Mouse (Mus musculus) forebrain, embryonic 12.5 days (tissue): ENCODE measurements at regions not wholly inside any gene's neighbourhood (a gene's known extent, or its start where the extent isn't known, plus 50 kb on each side); places are given as distances from the start of the nearest gene placed in this dataset.
"Not testable (repeated sequence)": the region's sequence is repeated elsewhere in the genome, so short reads cannot be mapped to it uniquely, and the experiment has no call there.

Source experiments
- ATAC-seq: fragments of 200-750 bp; cut with Nextera tagmentation; 2 replicates; pipeline ENCODE4 v1.8.0; 2017; ENCODE audit warnings: moderate TSS enrichment; ENCODE audit not compliant: low FRiP score
- H3K27ac ChIP-seq: fragments of 300-500 bp; sonication (generic); 2 replicates; pipeline ENCODE4 v1.5.1; 2016; ENCODE audit warnings: mild to moderate bottlenecking
- H3K27me3 ChIP-seq: fragments of 300-500 bp; sonication (generic); 2 replicates; pipeline ENCODE4 v1.6.1; 2016; ENCODE audit warnings: mild to moderate bottlenecking
- H3K36me3 ChIP-seq: fragments of 300-500 bp; sonication (generic); replicated peaks from 2 replicates; pipeline ENCODE4 v1.6.1; 2016; ENCODE audit warnings: mild to moderate bottlenecking
- H3K4me1 ChIP-seq: fragments of 300-500 bp; sonication (generic); 2 replicates; pipeline ENCODE4 v1.6.1; 2016
- H3K4me2 ChIP-seq: fragments of 300-500 bp; sonication (generic); 2 replicates; pipeline ENCODE4 v1.6.1; 2016; ENCODE audit warnings: mild to moderate bottlenecking, moderate library complexity
- H3K4me3 ChIP-seq: fragments of 300-500 bp; sonication (generic); replicated peaks from 2 replicates; pipeline ENCODE4 v1.5.1; 2016; ENCODE audit warnings: mild to moderate bottlenecking
- H3K9ac ChIP-seq: fragments of 300-500 bp; sonication (generic); 2 replicates; pipeline ENCODE4 v1.6.1; 2016; ENCODE audit warnings: mild to moderate bottlenecking
- H3K9me3 ChIP-seq: fragments of 300-500 bp; sonication (generic); 2 replicates; pipeline ENCODE4 v1.6.1; 2016
- WGBS: fragments of 180-500 bp; shearing (Covaris S2); methylation state at CpG from one replicate; pipeline ENCODE4 v1.1.7; 2016; 5-methylcytosine and 5-hydroxymethylcytosine counted together

DNA sequence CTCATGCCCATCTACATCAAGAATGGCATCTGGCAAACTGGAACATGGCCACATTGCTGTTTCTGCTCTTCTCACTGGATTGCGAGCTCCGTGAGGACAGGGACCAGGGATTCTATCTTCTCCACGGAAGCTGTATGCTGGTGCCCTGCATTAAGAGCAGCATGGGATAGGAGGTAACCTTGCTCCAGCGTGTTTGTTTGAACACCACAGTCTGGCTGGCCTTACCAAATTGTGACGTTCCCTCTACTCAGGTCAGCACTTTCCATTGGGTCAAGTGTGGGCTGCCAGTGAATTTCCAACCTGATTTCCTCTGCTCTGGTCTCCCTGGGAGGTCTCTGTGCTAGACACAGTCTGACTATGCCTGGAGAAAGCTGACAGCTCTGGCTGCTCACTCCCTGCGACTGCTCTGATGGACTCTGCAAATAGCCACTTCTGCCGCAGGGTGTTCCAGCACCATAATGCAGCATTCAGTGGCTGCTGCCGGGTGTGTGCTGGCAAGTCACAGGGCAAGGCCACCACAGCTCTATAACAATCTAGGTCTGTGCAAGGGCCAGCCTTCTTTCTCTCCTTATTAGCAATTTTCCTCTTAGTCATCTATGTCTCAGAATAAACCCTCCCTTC lies 175.6 kb downstream of the Opa1 start:
- no peak overlapping the region for H3K27ac ChIP-seq
- H3K4me2 ChIP-seq, result no peak overlapping the region
- no peak overlapping the region for H3K4me3 ChIP-seq
- no peak for ATAC-seq
- 0 out of 2 replicates have a peak, but pooled peaks cover 2% of the 10 kb centered on the region for H3K4me1 ChIP-seq
- H3K9ac ChIP-seq, result no peak overlapping the region
- no peaks in the 10 kb centered on the region for H3K36me3 ChIP-seq
- H3K27me3 ChIP-seq, result peaks cover 23% of the 10 kb centered on the region
- H3K9me3 ChIP-seq, result no peaks in the 10 kb centered on the region
- WGBS, result 65% methylated on average over 8 of the region's 8 CpGs

DNA sequence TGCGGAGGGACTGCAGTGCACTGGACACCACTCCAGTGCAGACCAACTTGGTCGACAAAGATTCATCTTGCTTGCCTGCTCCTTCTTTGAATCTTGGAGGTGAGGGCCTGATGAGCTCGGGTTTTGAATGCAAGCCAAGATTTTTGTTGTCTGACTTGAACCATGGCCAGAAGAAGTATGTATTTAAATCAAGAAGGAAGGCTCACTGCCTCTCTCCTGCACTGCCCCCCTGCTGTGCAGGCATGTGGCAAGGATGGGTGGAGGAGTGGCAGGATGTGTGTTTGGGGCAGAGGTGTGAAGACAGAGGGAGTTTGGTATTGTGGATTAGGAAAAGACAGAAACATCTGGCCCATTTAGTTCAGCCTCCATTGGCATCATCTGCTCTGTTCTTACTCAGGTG lies 179.1 kb downstream of the Opa1 start:
- H3K9me3 ChIP-seq, result no peaks in the 10 kb centered on the region
- H3K4me3 ChIP-seq, result no peak overlapping the region
- no peak for ATAC-seq
- no peak overlapping the region for H3K27ac ChIP-seq
- no peak overlapping the region for H3K9ac ChIP-seq
- no peaks in the 10 kb centered on the region for H3K36me3 ChIP-seq
- H3K4me1 ChIP-seq, result peaks cover 8% of the 10 kb centered on the region; the same call in 1 of the 2 replicates
- 77% methylated on average over 3 of the region's 3 CpGs for WGBS
- no peak overlapping the region for H3K4me2 ChIP-seq
- H3K27me3 ChIP-seq, result peaks cover 49% of the 10 kb centered on the region

- peaks cover 43% of the 10 kb centered on the region for H3K27me3 ChIP-seq
- no peak for ATAC-seq
- 70% methylated on average over 3 of the region's 3 CpGs for WGBS
These were observed 180.3 kb downstream of the Opa1 start for GRCm38 (mm10) chr16:29759416-29759815.

DNA sequence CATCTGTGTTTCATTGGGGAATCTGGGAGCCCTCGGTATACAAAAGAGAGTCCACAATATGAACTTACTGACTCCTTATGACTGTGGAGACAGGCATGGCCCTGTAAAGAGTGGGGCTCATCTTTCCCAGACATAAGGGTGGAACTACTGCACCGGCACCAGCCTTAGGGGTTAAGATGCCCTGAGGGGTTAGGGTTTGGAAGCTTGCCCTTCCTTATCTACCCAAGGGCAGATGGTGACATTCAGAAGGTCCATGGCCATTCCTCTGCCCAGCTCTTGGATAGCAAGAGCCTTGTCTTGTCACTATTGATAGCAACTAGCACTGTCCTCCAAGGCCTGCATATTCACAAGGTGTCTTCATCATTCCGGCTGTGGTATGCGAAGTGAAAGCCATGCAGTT lies 181.5 kb downstream of the Opa1 start:
- no peak for ATAC-seq
- Histone ChIP-seq H3K9ac (no peak overlapping the region), H3K4me1 (peaks cover 8% of the 10 kb centered on the region; the same call in 1 of the 2 replicates), H3K4me3 (no peak overlapping the region), H3K27me3 (peaks cover 39% of the 10 kb centered on the region), H3K36me3 (no peaks in the 10 kb centered on the region), H3K27ac (no peak overlapping the region), H3K4me2 (no peak overlapping the region), H3K9me3 (peaks cover 5% of the 10 kb centered on the region; the same call in 1 of the 2 replicates)
- WGBS, result 90% methylated on average over 4 of the region's 4 CpGs

More at GRCm38 (mm10) chr16:29759416-29759815, 180.3 kb downstream of the Opa1 start:
- Histone ChIP-seq H3K4me1 (peaks cover 8% of the 10 kb centered on the region; the same call in 1 of the 2 replicates), H3K4me2 (no peak overlapping the region), H3K4me3 (no peak overlapping the region), H3K9me3 (no peaks in the 10 kb centered on the region), H3K27ac (no peak overlapping the region), H3K9ac (no peak overlapping the region), H3K36me3 (no peaks in the 10 kb centered on the region)

GRCm38 (mm10) chr16:29761779-29762277 lies 182.7 kb downstream of the Opa1 start:
- Histone ChIP-seq H3K9ac (no peak overlapping the region), H3K4me2 (no peak overlapping the region), H3K4me1 (peaks cover 8% of the 10 kb centered on the region; the same call in 1 of the 2 replicates), H3K27me3 (peaks cover 39% of the 10 kb centered on the region), H3K36me3 (no peaks in the 10 kb centered on the region), H3K27ac (0 out of 2 replicates have a peak overlapping the region, but pooled peaks have one; percentile 9), H3K4me3 (no peak overlapping the region), H3K9me3 (peaks cover 5% of the 10 kb centered on the region; the same call in 1 of the 2 replicates)
- ATAC-seq, result no peak
- 48% methylated on average over 6 of the region's 6 CpGs for WGBS

- Histone ChIP-seq H3K9ac (no peak overlapping the region), H3K4me1 (peaks cover 8% of the 10 kb centered on the region; the same call in 1 of the 2 replicates), H3K4me2 (no peak overlapping the region), H3K4me3 (no peak overlapping the region), H3K27ac (no peak overlapping the region), H3K9me3 (peaks cover 5% of the 10 kb centered on the region; the same call in 1 of the 2 replicates), H3K36me3 (no peaks in the 10 kb centered on the region), H3K27me3 (peaks cover 29% of the 10 kb centered on the region)
- ATAC-seq, result no peak
- WGBS, result 93% methylated on average over 1 of the region's 1 CpGs
These were observed 185.2 kb downstream of the Opa1 start for GRCm38 (mm10) chr16:29764376-29764775.

DNA sequence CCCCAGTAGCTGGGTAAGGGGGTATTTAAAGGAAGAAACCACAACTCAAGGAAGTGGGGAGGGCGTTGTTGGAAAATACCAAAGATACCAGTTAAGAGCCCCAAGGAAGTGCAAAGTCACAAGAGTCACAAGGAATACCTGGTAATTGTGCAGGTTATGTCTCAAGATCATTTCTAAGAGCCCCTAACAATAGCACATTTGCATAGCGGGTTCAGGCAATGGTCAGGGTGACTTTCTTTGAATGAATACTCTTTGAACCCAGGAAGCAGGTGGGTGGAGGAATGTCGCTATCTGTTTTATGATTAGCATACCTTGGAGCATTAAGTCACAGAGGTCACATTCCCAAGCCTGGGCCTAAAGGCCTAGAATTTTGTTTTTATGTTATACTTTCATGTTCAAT lies 186.7 kb downstream of the Opa1 start:
- H3K9me3 ChIP-seq, ATAC-seq, H3K36me3 ChIP-seq, H3K27ac ChIP-seq, H3K9ac ChIP-seq, H3K4me3 ChIP-seq, H3K4me1 ChIP-seq, H3K4me2 ChIP-seq: not testable (repeated sequence)
- H3K27me3 ChIP-seq, result peaks cover 20% of the 10 kb centered on the region
- 95% methylated on average over 3 of the region's 3 CpGs for WGBS

- ATAC-seq, result peak; percentile 33; the same call in 1 of the 2 replicates
- H3K27me3 ChIP-seq, result peaks cover 5% of the 10 kb centered on the region; the same call in 1 of the 2 replicates
- H3K4me2 ChIP-seq, result no peak overlapping the region
- H3K36me3 ChIP-seq, result no peaks in the 10 kb centered on the region
- no peak overlapping the region for H3K4me3 ChIP-seq
- no peak overlapping the region for H3K27ac ChIP-seq
- no peaks in the 10 kb centered on the region for H3K9me3 ChIP-seq
- 46% methylated on average over 4 of the region's 4 CpGs for WGBS
- no peak overlapping the region for H3K9ac ChIP-seq
- peaks cover 19% of the 10 kb centered on the region; the same call in 1 of the 2 replicates for H3K4me1 ChIP-seq
These were observed 192.2 kb downstream of the Opa1 start for GRCm38 (mm10) chr16:29771320-29771719.

DNA sequence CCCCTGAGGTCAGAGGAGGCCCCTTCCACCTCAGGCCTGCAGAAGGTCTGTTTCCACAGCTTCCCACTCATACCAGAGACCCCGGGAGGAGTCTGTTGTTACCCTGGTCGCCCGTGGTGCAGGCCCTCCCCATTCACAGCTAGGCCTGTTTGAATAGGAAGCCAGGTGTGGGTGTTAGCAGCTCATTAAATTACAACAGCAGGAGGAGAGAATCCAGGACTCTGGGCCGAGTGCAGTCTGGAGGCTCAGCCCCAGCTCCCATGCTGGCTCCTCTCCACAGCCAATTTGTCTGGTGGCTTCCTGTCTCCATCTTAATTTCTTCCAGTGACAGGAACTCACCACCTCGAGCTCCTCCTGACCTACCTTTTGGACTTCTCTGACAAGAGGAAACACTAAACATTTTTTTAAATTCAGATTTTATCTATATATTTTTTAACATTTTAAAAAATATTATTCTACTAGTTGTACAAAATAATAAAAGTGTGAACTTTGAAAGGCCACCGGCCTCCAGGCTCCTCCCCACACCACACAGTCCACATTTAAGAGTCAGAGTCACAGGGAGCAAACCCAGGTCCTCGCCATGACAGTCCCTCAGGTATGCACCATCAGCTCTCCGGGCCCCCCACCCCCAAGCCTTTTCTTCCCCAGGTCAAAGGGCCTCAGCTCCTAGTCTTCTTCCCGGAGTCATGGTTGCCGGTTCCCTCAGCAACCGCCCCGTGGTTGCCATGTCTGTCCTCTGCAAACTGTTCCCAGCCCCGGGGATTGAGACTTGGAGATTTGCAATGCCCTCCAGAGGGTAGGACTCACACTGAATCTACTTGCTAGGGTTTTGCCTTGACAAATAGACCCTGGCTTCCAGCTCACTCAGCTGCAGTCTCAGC lies 192.8 kb downstream of the Opa1 start:
- no peak overlapping the region for H3K9ac ChIP-seq
- H3K36me3 ChIP-seq, result no peaks in the 10 kb centered on the region
- H3K9me3 ChIP-seq, result no peaks in the 10 kb centered on the region
- H3K4me2 ChIP-seq, result no peak overlapping the region
- ATAC-seq, result peak; percentile 46; the same call in 1 of the 2 replicates
- peaks cover 19% of the 10 kb centered on the region; the same call in 1 of the 2 replicates for H3K4me1 ChIP-seq
- no peak overlapping the region for H3K27ac ChIP-seq
- H3K27me3 ChIP-seq, result peaks cover 5% of the 10 kb centered on the region; the same call in 1 of the 2 replicates
- no peak overlapping the region for H3K4me3 ChIP-seq
- WGBS, result 35% methylated on average over 13 of the region's 13 CpGs

DNA sequence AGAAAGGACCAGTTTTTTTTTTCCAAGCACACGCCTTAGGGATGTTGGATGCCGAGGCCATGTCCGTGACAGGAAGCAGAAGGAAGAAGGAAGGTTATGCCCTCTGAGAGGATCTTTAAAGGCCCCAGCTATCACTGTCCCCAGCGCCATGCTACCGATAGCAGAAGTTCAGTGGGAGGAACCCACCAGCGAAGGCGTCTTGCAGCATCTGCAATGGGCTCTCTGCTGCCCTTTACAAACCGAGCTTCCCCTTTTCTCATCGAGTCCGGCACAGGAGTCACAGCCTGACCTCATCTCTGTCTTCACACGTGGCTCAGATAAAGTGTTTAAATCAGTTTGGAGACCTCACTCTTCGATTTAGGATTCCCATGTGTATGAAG lies 193.5 kb downstream of the Opa1 start:
- Histone ChIP-seq H3K27me3 (peaks cover 5% of the 10 kb centered on the region; the same call in 1 of the 2 replicates), H3K9me3 (no peaks in the 10 kb centered on the region), H3K36me3 (no peaks in the 10 kb centered on the region), H3K4me1 (peaks cover 19% of the 10 kb centered on the region; the same call in 1 of the 2 replicates), H3K4me2 (no peak overlapping the region), H3K4me3 (no peak overlapping the region), H3K9ac (no peak overlapping the region), H3K27ac (no peak overlapping the region)
- ATAC-seq, result no peak
- WGBS, result 86% methylated on average over 12 of the region's 12 CpGs

DNA sequence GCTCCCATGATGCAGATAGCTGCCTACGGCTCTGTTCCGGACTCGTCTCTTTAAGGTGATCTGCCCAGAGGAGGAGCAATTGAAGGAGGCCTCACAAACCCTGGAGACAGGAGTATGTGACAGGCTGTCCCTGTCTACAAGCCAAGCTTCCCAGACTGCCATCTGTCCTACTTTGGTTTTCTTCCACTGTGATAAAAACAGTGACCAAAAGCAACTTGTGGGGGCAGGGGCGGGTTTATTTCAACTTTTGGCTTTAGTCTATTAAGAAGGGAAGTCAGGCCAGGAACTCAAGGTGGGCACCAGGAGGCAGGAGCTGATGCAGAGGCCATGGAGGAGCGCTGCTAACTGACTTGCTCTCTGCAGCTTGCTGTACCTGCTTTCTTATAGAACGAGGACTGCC lies 193.9 kb downstream of the Opa1 start:
- Histone ChIP-seq H3K36me3 (no peaks in the 10 kb centered on the region), H3K4me3 (no peak overlapping the region), H3K4me2 (no peak overlapping the region), H3K27ac (no peak overlapping the region), H3K9me3 (no peaks in the 10 kb centered on the region), H3K27me3 (peaks cover 5% of the 10 kb centered on the region; the same call in 1 of the 2 replicates), H3K4me1 (peaks cover 19% of the 10 kb centered on the region; the same call in 1 of the 2 replicates), H3K9ac (no peak overlapping the region)
- 89% methylated on average over 6 of the region's 6 CpGs for WGBS
- no peak for ATAC-seq

- Histone ChIP-seq H3K27ac (no peak overlapping the region), H3K4me1 (peaks cover 19% of the 10 kb centered on the region; the same call in 1 of the 2 replicates), H3K36me3 (no peaks in the 10 kb centered on the region), H3K27me3 (peaks cover 5% of the 10 kb centered on the region; the same call in 1 of the 2 replicates), H3K9me3 (no peaks in the 10 kb centered on the region), H3K9ac (no peak overlapping the region), H3K4me2 (no peak overlapping the region), H3K4me3 (no peak overlapping the region)
- no peak for ATAC-seq
- 22% methylated on average over 2 of the region's 2 CpGs for WGBS
These were observed 195.8 kb downstream of the Opa1 start for GRCm38 (mm10) chr16:29774949-29775348.
